Mouse (Mus musculus): ENCODE data around the gene a.
"Not testable (repeated sequence)": the region's sequence is repeated elsewhere in the genome, so short reads cannot be mapped to it uniquely, and the experiment has no call there.

DNA sequence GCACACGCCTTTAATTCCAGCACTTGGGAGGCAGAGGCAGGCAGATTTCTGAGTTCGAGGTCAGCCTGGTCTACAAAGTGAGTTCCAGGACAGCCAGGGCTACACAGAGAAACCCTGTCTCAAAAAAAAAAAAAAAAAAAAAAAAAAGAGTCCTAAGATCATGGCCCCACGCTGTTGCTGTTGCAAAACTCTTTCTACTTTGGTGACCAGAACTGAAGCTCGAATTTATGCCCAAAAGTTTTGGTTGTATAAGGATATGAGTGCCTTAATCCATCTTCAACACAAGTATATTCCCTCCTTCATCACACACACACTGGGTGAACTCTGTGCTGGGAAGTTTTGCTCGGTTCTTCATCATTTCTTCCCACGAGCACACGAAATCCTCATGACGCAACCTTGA, 262.3 kb downstream of the a start:
- not testable (repeated sequence) for TF ChIP-seq POLR2A (IDR thresholded peaks at IDR 0.05; ENCODE audit: low read depth, low read length); CTCF (conservative IDR thresholded peaks at IDR 0.05; ENCODE audit: insufficient read depth, insufficient read length, low read depth, low read length)
